Mouse (Mus musculus) kidney, embryonic 16.5 days (tissue): ENCODE data around the gene Ghr. TPM values are rescaled to one million over a fixed set of nuclear protein-coding genes. Genes with fewer than 3 reads are reported as not detected.

ENCODE experiments used
- ATAC-seq: fragments of 200-750 bp; cut with Nextera tagmentation; 2 replicates; pipeline ENCODE4 v1.8.0; 2017; ENCODE audit warnings: moderate TSS enrichment; ENCODE audit not compliant: low FRiP score, low TSS enrichment
- H3K27ac ChIP-seq: fragments of 300-500 bp; sonication (generic); 2 replicates; pipeline ENCODE4 v1.5.1; 2014; ENCODE audit warnings: low read length
- H3K27me3 ChIP-seq: fragments of 300-500 bp; sonication (generic); 2 replicates; pipeline ENCODE4 v1.6.1; 2014; ENCODE audit warnings: low read length, control low read depth, mixed read lengths; ENCODE audit not compliant: insufficient read depth
- H3K36me3 ChIP-seq: fragments of 300-500 bp; sonication (generic); 2 replicates; pipeline ENCODE4 v1.6.1; 2014; ENCODE audit warnings: low read length, control low read depth, mixed read lengths; ENCODE audit not compliant: insufficient read depth
- H3K4me1 ChIP-seq: fragments of 300-500 bp; sonication (generic); 2 replicates; pipeline ENCODE4 v1.6.1; 2014; ENCODE audit warnings: low read length, control low read depth, mixed read lengths; ENCODE audit not compliant: insufficient read depth
- H3K4me2 ChIP-seq: fragments of 300-500 bp; sonication (generic); replicated peaks from 2 replicates; pipeline ENCODE4 v1.6.1; 2014; ENCODE audit warnings: low read depth, low read length
- H3K4me3 ChIP-seq: fragments of 300-500 bp; sonication (generic); 2 replicates; pipeline ENCODE4 v1.5.1; 2014; ENCODE audit warnings: mild to moderate bottlenecking, low read length
- H3K9ac ChIP-seq: fragments of 300-500 bp; sonication (generic); replicated peaks from 2 replicates; pipeline ENCODE4 v1.6.1; 2014; ENCODE audit warnings: low read length
- H3K9me3 ChIP-seq: fragments of 300-500 bp; sonication (generic); 2 replicates; pipeline ENCODE4 v1.6.1; 2016; ENCODE audit warnings: low read length, control low read depth
- WGBS: fragments of 180-500 bp; shearing (Covaris S2); extraction: QIAGEN DNeasy Blood & Tissue Kit; methylation state at CpG from one replicate; pipeline ENCODE4 v1.1.7; 2014; 5-methylcytosine and 5-hydroxymethylcytosine counted together
- polyA plus RNA-seq: library from polyadenylated mRNA; unstranded; fragments of >200 nt; fragmentation: Nextera tagmentation; extraction: Ambion mirVana; gene quantifications from 2 replicates; pipeline ENCODE4 v1.2.1, GENCODE M21; 2015

Ghr gene
- polyA plus RNA-seq, 1 experiment from 2014 or later, result 68.4 TPM

- WGBS, result 77% methylated on average over 2 of the region's 2 CpGs
- Histone ChIP-seq H3K4me3 (no peak overlapping the region), H3K27ac (no peak overlapping the region), H3K36me3 (peaks cover 8% of the 10 kb centered on the region; the same call in 1 of the 2 replicates), H3K4me2 (no peak overlapping the region), H3K27me3 (no peaks in the 10 kb centered on the region), H3K4me1 (no peaks in the 10 kb centered on the region), H3K9me3 (no peaks in the 10 kb centered on the region), H3K9ac (no peak overlapping the region)
- no peak for ATAC-seq
Observed at GRCm38 (mm10) chr15:3544289-3544688, 39.0 kb downstream of the Ghr start.

- Histone ChIP-seq H3K27ac (no peak overlapping the region), H3K36me3 (no peaks in the 10 kb centered on the region), H3K9ac (no peak overlapping the region), H3K9me3 (no peaks in the 10 kb centered on the region), H3K4me1 (no peaks in the 10 kb centered on the region), H3K27me3 (no peaks in the 10 kb centered on the region), H3K4me3 (no peak overlapping the region), H3K4me2 (no peak overlapping the region)
- 59% methylated on average over 3 of the region's 3 CpGs for WGBS
- no peak; the same call in 1 of the 2 replicates for ATAC-seq
Observed at GRCm38 (mm10) chr15:3536309-3536900, 46.9 kb downstream of the Ghr start.

GRCm38 (mm10) chr15:3514027-3514426, 69.3 kb downstream of the Ghr start:
- H3K27me3 ChIP-seq, result no peaks in the 10 kb centered on the region
- no peaks in the 10 kb centered on the region for H3K9me3 ChIP-seq
- H3K36me3 ChIP-seq, result 0 out of 2 replicates have a peak, but pooled peaks cover 2% of the 10 kb centered on the region
- WGBS, result 82% methylated on average over 1 of the region's 1 CpGs
- peaks cover 8% of the 10 kb centered on the region; the same call in 1 of the 2 replicates for H3K4me1 ChIP-seq
- no peak overlapping the region for H3K27ac ChIP-seq
- ATAC-seq, result no peak
- no peak overlapping the region for H3K4me3 ChIP-seq
- H3K4me2 ChIP-seq, result no peak overlapping the region
- H3K9ac ChIP-seq, result no peak overlapping the region

GRCm38 (mm10) chr15:3512380-3512779, 70.9 kb downstream of the Ghr start:
- no peak overlapping the region for H3K4me2 ChIP-seq
- H3K36me3 ChIP-seq, result 0 out of 2 replicates have a peak, but pooled peaks cover 2% of the 10 kb centered on the region
- no peak overlapping the region for H3K27ac ChIP-seq
- WGBS, result 86% methylated on average over 1 of the region's 1 CpGs
- H3K4me1 ChIP-seq, result peaks cover 19% of the 10 kb centered on the region; the same call in 1 of the 2 replicates
- H3K4me3 ChIP-seq, result no peak overlapping the region
- no peaks in the 10 kb centered on the region for H3K27me3 ChIP-seq
- H3K9ac ChIP-seq, result no peak overlapping the region
- no peak for ATAC-seq
- H3K9me3 ChIP-seq, result no peaks in the 10 kb centered on the region

- Histone ChIP-seq H3K9ac (no peak overlapping the region), H3K36me3 (0 out of 2 replicates have a peak, but pooled peaks cover 2% of the 10 kb centered on the region), H3K4me3 (no peak overlapping the region), H3K27me3 (no peaks in the 10 kb centered on the region), H3K4me1 (peaks cover 19% of the 10 kb centered on the region; the same call in 1 of the 2 replicates), H3K9me3 (no peaks in the 10 kb centered on the region), H3K27ac (no peak overlapping the region), H3K4me2 (no peak overlapping the region)
- no peak for ATAC-seq
- 83% methylated on average over 2 of the region's 2 CpGs for WGBS
Observed at GRCm38 (mm10) chr15:3511639-3512171, 71.6 kb downstream of the Ghr start.

- no peaks in the 10 kb centered on the region for H3K9me3 ChIP-seq
- no peaks in the 10 kb centered on the region for H3K27me3 ChIP-seq
- no peak overlapping the region for H3K27ac ChIP-seq
- H3K4me2 ChIP-seq, result no peak overlapping the region
- H3K4me1 ChIP-seq, result peaks cover 19% of the 10 kb centered on the region; the same call in 1 of the 2 replicates
- H3K36me3 ChIP-seq, result peaks cover 2% of the 10 kb centered on the region; the same call in 1 of the 2 replicates
- H3K4me3 ChIP-seq, result no peak overlapping the region
- WGBS, result 66% methylated on average over 3 of the region's 3 CpGs
- no peak for ATAC-seq
- H3K9ac ChIP-seq, result no peak overlapping the region
Observed at GRCm38 (mm10) chr15:3509089-3509488, 74.2 kb downstream of the Ghr start.

- no peak overlapping the region for H3K27ac ChIP-seq
- H3K4me3 ChIP-seq, result no peak overlapping the region
- no peaks in the 10 kb centered on the region; the same call in 1 of the 2 replicates for H3K36me3 ChIP-seq
- H3K9ac ChIP-seq, result no peak overlapping the region
- H3K27me3 ChIP-seq, result no peaks in the 10 kb centered on the region
- peaks cover 19% of the 10 kb centered on the region; the same call in 1 of the 2 replicates for H3K4me1 ChIP-seq
- ATAC-seq, result no peak
- WGBS, result 91% methylated on average over 2 of the region's 2 CpGs
- H3K9me3 ChIP-seq, result no peaks in the 10 kb centered on the region
- H3K4me2 ChIP-seq, result no peak overlapping the region
Observed at GRCm38 (mm10) chr15:3507329-3507728, 76.0 kb downstream of the Ghr start.

GRCm38 (mm10) chr15:3504700-3505099, 78.6 kb downstream of the Ghr start:
- no peak overlapping the region for H3K9ac ChIP-seq
- H3K36me3 ChIP-seq, result no peaks in the 10 kb centered on the region; the same call in 1 of the 2 replicates
- peaks cover 15% of the 10 kb centered on the region; the same call in 1 of the 2 replicates for H3K4me1 ChIP-seq
- no peak overlapping the region for H3K4me3 ChIP-seq
- no peak overlapping the region for H3K27ac ChIP-seq
- H3K4me2 ChIP-seq, result no peak overlapping the region
- no peaks in the 10 kb centered on the region for H3K27me3 ChIP-seq
- ATAC-seq, result no peak
- WGBS, result 80% methylated on average over 5 of the region's 5 CpGs
- H3K9me3 ChIP-seq, result no peaks in the 10 kb centered on the region

GRCm38 (mm10) chr15:3501683-3502082, 81.6 kb downstream of the Ghr start:
- Histone ChIP-seq H3K4me2 (no peak overlapping the region), H3K27me3 (no peaks in the 10 kb centered on the region), H3K4me3 (no peak overlapping the region), H3K9me3 (no peaks in the 10 kb centered on the region), H3K27ac (no peak overlapping the region), H3K36me3 (no peaks in the 10 kb centered on the region; the same call in 1 of the 2 replicates), H3K4me1 (no peaks in the 10 kb centered on the region), H3K9ac (no peak overlapping the region)
- ATAC-seq, result no peak
- 57% methylated on average over 3 of the region's 3 CpGs for WGBS

GRCm38 (mm10) chr15:3499020-3499419, 84.3 kb downstream of the Ghr start:
- ATAC-seq, result no peak
- no peak overlapping the region for H3K4me3 ChIP-seq
- no peak overlapping the region for H3K9ac ChIP-seq
- no peaks in the 10 kb centered on the region for H3K4me1 ChIP-seq
- no peak overlapping the region for H3K4me2 ChIP-seq
- WGBS, result 92% methylated on average over 1 of the region's 1 CpGs
- no peak overlapping the region for H3K27ac ChIP-seq
- H3K27me3 ChIP-seq, result no peaks in the 10 kb centered on the region
- no peaks in the 10 kb centered on the region for H3K9me3 ChIP-seq
- H3K36me3 ChIP-seq, result no peaks in the 10 kb centered on the region
